Mouse (Mus musculus): ENCODE measurements around the gene Golph3.

DNA sequence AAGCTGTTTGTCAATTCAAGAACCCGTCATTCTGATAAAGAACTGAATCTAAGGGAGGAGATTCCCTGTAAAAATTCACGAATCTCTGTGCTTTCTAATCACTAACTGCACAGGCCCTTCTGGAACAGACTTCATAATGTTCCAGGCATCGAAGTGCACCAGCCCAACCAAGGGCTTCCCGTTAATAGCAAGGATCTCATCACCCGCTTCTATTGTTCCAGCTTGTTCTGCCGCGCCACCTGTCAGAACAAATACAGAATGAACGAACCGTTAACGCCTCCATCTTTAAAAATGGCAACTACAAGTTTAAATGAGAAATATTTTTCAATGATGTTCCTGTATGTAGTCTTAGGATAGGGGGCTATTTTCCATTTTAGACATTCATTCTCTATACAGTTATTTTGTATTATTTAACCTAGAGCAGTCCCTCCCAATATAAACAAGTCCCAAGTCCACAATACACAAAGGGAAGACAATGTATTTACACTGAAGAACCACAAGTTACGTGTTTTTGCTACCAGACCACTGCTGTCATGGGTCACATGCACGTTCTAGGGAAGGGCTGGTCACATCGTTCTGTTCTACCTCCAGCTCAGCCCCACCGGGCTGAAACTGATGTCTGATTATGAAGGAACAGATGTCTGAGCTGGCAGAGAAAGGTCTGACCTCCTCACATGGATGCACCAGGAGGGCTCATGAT lies 40.9 kb downstream of the Golph3 start:
- TF ChIP-seq EP300 (IDR thresholded peaks at IDR 0.05; ENCODE audit: low read depth) (no peak), CTCF (IDR thresholded peaks at IDR 0.05; ENCODE audit: low read depth) (no peak)

Measured in liver, embryonic 14.5 days (tissue).